In the genomic region with DNA sequence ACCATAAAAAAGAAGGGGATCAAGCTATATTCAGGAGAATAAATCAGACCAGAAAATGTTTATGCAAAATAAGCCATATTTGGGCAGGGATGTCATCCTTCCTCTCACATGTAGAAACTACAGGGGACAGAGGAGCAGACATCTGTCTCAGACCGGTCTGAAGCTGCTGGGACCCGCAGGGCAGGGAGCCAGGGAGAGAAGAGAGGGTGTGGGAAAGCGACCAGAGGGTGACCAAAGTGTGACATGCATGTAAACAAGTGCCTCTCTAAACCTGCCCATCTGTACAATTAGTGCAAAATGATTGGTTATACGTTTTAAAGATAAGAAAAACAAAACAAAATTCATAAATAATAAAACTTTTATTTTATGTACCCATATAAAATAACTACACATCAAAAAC, we compare ENCODE assay signal across 30 mouse cellular contexts. TPM values are rescaled to one million over a fixed set of nuclear protein-coding genes. Genes with fewer than 3 reads are reported as not detected.
A peak's percentile ranks its signal among the peaks of the same experiment; 100 is the strongest.
DNase-seq lines count a peak whose midpoint lies in the region; ATAC-seq lines count a peak whose summit lies in the region.
"Had no signal": no experiment of that assay in that cellular context is flagged by ENCODE, and none has a peak within 500 bp of the region (broad histone marks: within the 10 kb centered on the region; RNA-seq: fewer than 3 reads in every experiment).

No protein-coding gene starts in this region.

- H3K9me3 ChIP-seq in heart, embryonic 12.5 days (replicated peaks) = no peaks in the 10 kb centered on the region
- no peaks in the 10 kb centered on the region for H3K9me3 ChIP-seq in midbrain, embryonic 13.5 days
- H3K9me3 ChIP-seq in midbrain, embryonic 11.5 days (ENCODE audit: control insufficient read depth, low read length) = no peaks in the 10 kb centered on the region
- no peaks in the 10 kb centered on the region for H3K9me3 ChIP-seq in hindbrain, embryonic 15.5 days
- no peaks in the 10 kb centered on the region for H3K9me3 ChIP-seq in neural tube, embryonic 14.5 days (ENCODE audit: control insufficient read depth, low read length)
- H3K9me3 ChIP-seq: embryonic facial prominence, embryonic 10.5 days; forebrain, embryonic 15.5 days; heart, embryonic 13.5 days; limb, embryonic 15.5 days; liver, embryonic 15.5 days had no signal

- H3K4me1 ChIP-seq in heart, embryonic 12.5 days (replicated peaks) = peaks cover 10% of the 10 kb centered on the region; the same call in 1 of the 2 replicates
- peaks cover 20% of the 10 kb centered on the region; the same call in 1 of the 2 replicates for H3K4me1 ChIP-seq in midbrain, embryonic 13.5 days (replicated peaks)
- H3K4me1 ChIP-seq in midbrain, embryonic 11.5 days (ENCODE audit: control insufficient read depth, insufficient read depth, low read length) = no peaks in the 10 kb centered on the region
- H3K4me1 ChIP-seq in hindbrain, embryonic 15.5 days (replicated peaks) = peaks cover 27% of the 10 kb centered on the region
- H3K4me1 ChIP-seq in neural tube, embryonic 14.5 days (ENCODE audit: control insufficient read depth, insufficient read depth, low read length) = 0 out of 2 replicates have a peak, but pooled peaks cover 6% of the 10 kb centered on the region
- H3K4me1 ChIP-seq: heart, embryonic 13.5 days had no signal

- H3K4me2 ChIP-seq in heart, embryonic 12.5 days = no peak overlapping the region
- H3K4me2 ChIP-seq in midbrain, embryonic 13.5 days (replicated peaks) = peak overlapping the region; percentile 37
- H3K4me2 ChIP-seq in midbrain, embryonic 11.5 days = no peak overlapping the region
- peak overlapping the region; percentile 44 for H3K4me2 ChIP-seq in hindbrain, embryonic 15.5 days
- peak overlapping the region; percentile 19; the same call in 1 of the 2 replicates for H3K4me2 ChIP-seq in neural tube, embryonic 14.5 days (ENCODE audit: low read depth, low read length)
- H3K4me2 ChIP-seq: forebrain, embryonic 15.5 days; heart, embryonic 13.5 days; limb, embryonic 15.5 days; liver, embryonic 15.5 days had no signal

- no peak overlapping the region for H3K4me3 ChIP-seq in heart, embryonic 12.5 days
- H3K4me3 ChIP-seq in midbrain, embryonic 13.5 days (replicated peaks) = no peak overlapping the region
- no peak overlapping the region for H3K4me3 ChIP-seq in midbrain, embryonic 11.5 days (ENCODE audit: low read depth, low read length)
- no peak overlapping the region for H3K4me3 ChIP-seq in hindbrain, embryonic 15.5 days
- H3K4me3 ChIP-seq in neural tube, embryonic 14.5 days (ENCODE audit: low read depth, low read length) = no peak overlapping the region
- H3K4me3 ChIP-seq: embryonic facial prominence, embryonic 10.5 days; forebrain, embryonic 15.5 days; heart, embryonic 13.5 days; limb, embryonic 15.5 days; liver, embryonic 15.5 days had no signal

- no peaks in the 10 kb centered on the region for H3K36me3 ChIP-seq in heart, embryonic 12.5 days
- 0 out of 2 replicates have a peak, but pooled peaks cover 9% of the 10 kb centered on the region for H3K36me3 ChIP-seq in midbrain, embryonic 13.5 days
- no peaks in the 10 kb centered on the region for H3K36me3 ChIP-seq in midbrain, embryonic 11.5 days (ENCODE audit: control insufficient read depth, insufficient read depth, low read length)
- H3K36me3 ChIP-seq in hindbrain, embryonic 15.5 days = peaks cover 9% of the 10 kb centered on the region
- no peaks in the 10 kb centered on the region; the same call in 1 of the 2 replicates for H3K36me3 ChIP-seq in neural tube, embryonic 14.5 days (ENCODE audit: control insufficient read depth, insufficient read depth, low read length)
- H3K36me3 ChIP-seq: embryonic facial prominence, embryonic 10.5 days; forebrain, embryonic 15.5 days; heart, embryonic 13.5 days; limb, embryonic 15.5 days; liver, embryonic 15.5 days had no signal

- no peak for ATAC-seq in heart, embryonic 12.5 days (ENCODE audit: insufficient number of reproducible peaks, low FRiP score)
- no peak for ATAC-seq in midbrain, embryonic 13.5 days
- ATAC-seq in midbrain, embryonic 11.5 days (ENCODE audit: low FRiP score) = no peak
- peak; percentile 43; the same call in 1 of the 2 replicates for ATAC-seq in hindbrain, embryonic 15.5 days (ENCODE audit: low FRiP score, low read depth)
- ATAC-seq in neural tube, embryonic 14.5 days (ENCODE audit: low read depth) = no peak
- ATAC-seq: forebrain, embryonic 15.5 days had no signal

- WGBS in heart, embryonic 12.5 days = 72% methylated on average over 4 of the region's 4 CpGs
- WGBS in midbrain, embryonic 13.5 days = 66% methylated on average over 4 of the region's 4 CpGs
- 68% methylated on average over 4 of the region's 4 CpGs for WGBS in midbrain, embryonic 11.5 days
- 50% methylated on average over 4 of the region's 4 CpGs for WGBS in hindbrain, embryonic 15.5 days
- 46% methylated on average over 4 of the region's 4 CpGs for WGBS in neural tube, embryonic 14.5 days

- no peak overlapping the region for H3K27ac ChIP-seq in heart, embryonic 12.5 days (ENCODE audit: poor library complexity, severe bottlenecking)
- no peak overlapping the region for H3K27ac ChIP-seq in midbrain, embryonic 13.5 days
- no peak overlapping the region for H3K27ac ChIP-seq in midbrain, embryonic 11.5 days (ENCODE audit: low read depth, low read length)
- no peak overlapping the region for H3K27ac ChIP-seq in hindbrain, embryonic 15.5 days (replicated peaks)
- no peak overlapping the region for H3K27ac ChIP-seq in neural tube, embryonic 14.5 days (ENCODE audit: low read depth, low read length)
- H3K27ac ChIP-seq: embryonic facial prominence, embryonic 10.5 days; forebrain, embryonic 15.5 days; heart, embryonic 13.5 days; kidney, postnatal 0 days; limb, embryonic 15.5 days; liver, embryonic 15.5 days had no signal

- DNase-seq in heart, adult 11 months = peak; percentile 57
- no peak for DNase-seq in midbrain, embryonic 11.5 days (ENCODE audit: low spot score, missing footprints)
- DNase-seq in adrenal gland, postnatal 10 days = no peak
- no peak for DNase-seq in frontal cortex, postnatal 14 days (ENCODE audit: low spot score in 2 of 2)
- DNase-seq: adrenal gland, postnatal 25 days; cerebellum, adult 9-11 months; gastrocnemius, postnatal 14 days; heart, adult 18-20 months; heart, postnatal 14 days; kidney, adult 2 months; layer of hippocampus, adult 9-11 months; lung, postnatal 4 days; thymus, postnatal 25 days had no signal

- H3K9ac ChIP-seq in heart, embryonic 12.5 days = no peak overlapping the region
- H3K9ac ChIP-seq in midbrain, embryonic 13.5 days (replicated peaks) = no peak overlapping the region
- H3K9ac ChIP-seq in midbrain, embryonic 11.5 days (ENCODE audit: low read length) = no peak overlapping the region
- H3K9ac ChIP-seq in hindbrain, embryonic 15.5 days = no peak overlapping the region
- no peak overlapping the region for H3K9ac ChIP-seq in neural tube, embryonic 14.5 days (replicated peaks; ENCODE audit: low read depth, low read length)
- H3K9ac ChIP-seq: forebrain, embryonic 15.5 days; heart, embryonic 13.5 days; limb, embryonic 15.5 days; liver, embryonic 15.5 days had no signal

- H3K27me3 ChIP-seq in heart, embryonic 12.5 days (replicated peaks) = peaks cover 5% of the 10 kb centered on the region
- H3K27me3 ChIP-seq in midbrain, embryonic 13.5 days = no peaks in the 10 kb centered on the region
- H3K27me3 ChIP-seq in midbrain, embryonic 11.5 days (ENCODE audit: control insufficient read depth, insufficient read depth, low read length) = no peaks in the 10 kb centered on the region
- H3K27me3 ChIP-seq in hindbrain, embryonic 15.5 days = 0 out of 2 replicates have a peak, but pooled peaks cover 3% of the 10 kb centered on the region
- no peaks in the 10 kb centered on the region for H3K27me3 ChIP-seq in neural tube, embryonic 14.5 days (ENCODE audit: control insufficient read depth, insufficient read depth, low read length)
- H3K27me3 ChIP-seq: forebrain, embryonic 15.5 days; limb, embryonic 15.5 days had no signal

RNA-seq across cellular contexts. Expression of gene Zfp941, which starts 1.8 kb away (rescaled TPM):
- 0.95 and 0.96 TPM in 2 replicates for polyA plus RNA-seq in heart, embryonic 12.5 days (2016; fragmentation: Nextera tagmentation; extraction: Ambion mirVana)
- polyA plus RNA-seq in midbrain, embryonic 13.5 days (2015; fragmentation: Nextera tagmentation; extraction: Ambion mirVana) = 20.4 and 24.4 TPM in 2 replicates
- 5.4 and 7.1 TPM in 2 replicates for polyA plus RNA-seq in midbrain, embryonic 11.5 days (2014; fragmentation: Nextera tagmentation; extraction: Ambion mirVana)
- 27.1 and 28.3 TPM in 2 replicates for polyA plus RNA-seq in hindbrain, embryonic 15.5 days (2015; fragmentation: Nextera tagmentation; extraction: Ambion mirVana)
- polyA plus RNA-seq in neural tube, embryonic 14.5 days (2014; fragmentation: Nextera tagmentation; extraction: Ambion mirVana) = 36.7 and 37.5 TPM in 2 replicates
- 1 to 10 TPM; 2.3 to 2.6 TPM for total RNA-seq in adrenal gland, postnatal 10 days (2021)
- total RNA-seq: gastrocnemius, postnatal 14 days had no signal
- polyA plus RNA-seq: spleen, adult 2 months had no signal

RNA-seq across cellular contexts. Expression of gene Urah, which starts 14.6 kb away (rescaled TPM):
- polyA plus RNA-seq in heart, embryonic 12.5 days (2016; fragmentation: Nextera tagmentation; extraction: Ambion mirVana) = 0.55 TPM in 1 of 2 replicates, not detected in the other
- polyA plus RNA-seq in midbrain, embryonic 13.5 days (2015; fragmentation: Nextera tagmentation; extraction: Ambion mirVana) = not detected in 2 replicates
- polyA plus RNA-seq in midbrain, embryonic 11.5 days (2014; fragmentation: Nextera tagmentation; extraction: Ambion mirVana) = not detected in 2 replicates
- 0.25 TPM in 2 replicates for polyA plus RNA-seq in hindbrain, embryonic 15.5 days (2015; fragmentation: Nextera tagmentation; extraction: Ambion mirVana)
- polyA plus RNA-seq in neural tube, embryonic 14.5 days (2014; fragmentation: Nextera tagmentation; extraction: Ambion mirVana) = 0.31 TPM in 1 of 2 replicates, not detected in the other
- total RNA-seq in adrenal gland, postnatal 10 days (2021) = 10 to 100 TPM; 14.7 to 35.6 TPM
- total RNA-seq: gastrocnemius, postnatal 14 days; heart, postnatal 14 days had no signal
- polyA plus RNA-seq: forebrain, embryonic 15.5 days had no signal

RNA-seq across cellular contexts. Expression of gene Scgb1c1, which starts 25.2 kb away (rescaled TPM):
- not detected in 2 replicates for polyA plus RNA-seq in heart, embryonic 12.5 days (2016; fragmentation: Nextera tagmentation; extraction: Ambion mirVana)
- not detected in 2 replicates for polyA plus RNA-seq in midbrain, embryonic 13.5 days (2015; fragmentation: Nextera tagmentation; extraction: Ambion mirVana)
- polyA plus RNA-seq in midbrain, embryonic 11.5 days (2014; fragmentation: Nextera tagmentation; extraction: Ambion mirVana) = not detected in 2 replicates
- polyA plus RNA-seq in hindbrain, embryonic 15.5 days (2015; fragmentation: Nextera tagmentation; extraction: Ambion mirVana) = not detected in 2 replicates
- not detected in 2 replicates for polyA plus RNA-seq in neural tube, embryonic 14.5 days (2014; fragmentation: Nextera tagmentation; extraction: Ambion mirVana)
- total RNA-seq in adrenal gland, postnatal 10 days (2021) = under 1 TPM; 0.76 to 0.90 TPM
- total RNA-seq: adrenal gland, postnatal 25 days; gastrocnemius, postnatal 14 days; left cerebral cortex, adult 18-20 months; left cerebral cortex, postnatal 36 days had no signal
- polyA plus RNA-seq: cortical plate, adult 2 months; embryonic facial prominence, embryonic 10.5 days; forebrain, embryonic 15.5 days; heart, embryonic 13.5 days; kidney, postnatal 0 days; large intestine, adult 2 months; limb, embryonic 15.5 days; liver, embryonic 15.5 days; stomach, embryonic 14.5 days had no signal

RNA-seq across cellular contexts. Expression of gene Odf3, which starts 27.4 kb away (rescaled TPM):
- not detected in 2 replicates for polyA plus RNA-seq in heart, embryonic 12.5 days (2016; fragmentation: Nextera tagmentation; extraction: Ambion mirVana)
- 0.13 TPM in 1 of 2 replicates, not detected in the other for polyA plus RNA-seq in midbrain, embryonic 13.5 days (2015; fragmentation: Nextera tagmentation; extraction: Ambion mirVana)
- polyA plus RNA-seq in midbrain, embryonic 11.5 days (2014; fragmentation: Nextera tagmentation; extraction: Ambion mirVana) = not detected in 2 replicates
- not detected in 2 replicates for polyA plus RNA-seq in hindbrain, embryonic 15.5 days (2015; fragmentation: Nextera tagmentation; extraction: Ambion mirVana)
- 0.22 and 0.37 TPM in 2 replicates for polyA plus RNA-seq in neural tube, embryonic 14.5 days (2014; fragmentation: Nextera tagmentation; extraction: Ambion mirVana)
- under 1 TPM in 1 of 2 experiments, not detected in 1; 0.24 TPM for total RNA-seq in adrenal gland, postnatal 10 days (2021)
- total RNA-seq: adrenal gland, postnatal 25 days; gastrocnemius, postnatal 14 days; heart, adult 18-20 months; heart, postnatal 14 days; left cerebral cortex, adult 18-20 months; left cerebral cortex, postnatal 36 days had no signal
- polyA plus RNA-seq: embryonic facial prominence, embryonic 10.5 days; kidney, postnatal 0 days; large intestine, adult 2 months; limb, embryonic 15.5 days; liver, embryonic 15.5 days; lung, embryonic 16.5 days; spleen, adult 2 months; stomach, embryonic 14.5 days had no signal

RNA-seq across cellular contexts. Expression of gene Syce1, which starts 32.5 kb away (rescaled TPM):
- 0.13 and 0.31 TPM in 2 replicates for polyA plus RNA-seq in heart, embryonic 12.5 days (2016; fragmentation: Nextera tagmentation; extraction: Ambion mirVana)
- polyA plus RNA-seq in midbrain, embryonic 13.5 days (2015; fragmentation: Nextera tagmentation; extraction: Ambion mirVana) = 0.22 and 0.24 TPM in 2 replicates
- 0.12 TPM in 1 of 2 replicates, not detected in the other for polyA plus RNA-seq in midbrain, embryonic 11.5 days (2014; fragmentation: Nextera tagmentation; extraction: Ambion mirVana)
- 0.40 and 0.42 TPM in 2 replicates for polyA plus RNA-seq in hindbrain, embryonic 15.5 days (2015; fragmentation: Nextera tagmentation; extraction: Ambion mirVana)
- polyA plus RNA-seq in neural tube, embryonic 14.5 days (2014; fragmentation: Nextera tagmentation; extraction: Ambion mirVana) = 0.97 TPM in 1 of 2 replicates, not detected in the other
- not detected for total RNA-seq in adrenal gland, postnatal 10 days (2021)
- total RNA-seq: adrenal gland, postnatal 25 days; gastrocnemius, postnatal 14 days; heart, adult 18-20 months; heart, postnatal 14 days had no signal
- polyA plus RNA-seq: kidney, postnatal 0 days; large intestine, adult 2 months had no signal

Comparison
In these comparisons a context has a peak if more than half of its experiments do, and no peak if none do; other contexts are left out.
1. H3K4me2 ChIP-seq: peak in midbrain, embryonic 13.5 days (single experiment), hindbrain, embryonic 15.5 days (single experiment) and neural tube, embryonic 14.5 days (single experiment); none in heart, embryonic 12.5 days (single experiment) and midbrain, embryonic 11.5 days (single experiment).